26 mouse cellular contexts compared by ENCODE assay signal in genomic region chr16:45350767-45351166, GRCm38 (mm10). TPM values are rescaled to one million over a fixed set of nuclear protein-coding genes. Genes with fewer than 3 reads are reported as not detected.
DNase-seq lines count a peak whose midpoint lies in the region; ATAC-seq and TF ChIP-seq lines count a peak whose summit lies in the region.
"Had no signal": no experiment of that assay in that cellular context is flagged by ENCODE, and none has a peak within 500 bp of the region (broad histone marks: within the 10 kb centered on the region; RNA-seq: fewer than 3 reads in every experiment).

No protein-coding gene starts in this region.

- DNase-seq in gastrocnemius, adult 2 months = no peak
- DNase-seq in gastrocnemius, postnatal 25 days = no peak
- no peak for DNase-seq in lung, postnatal 4 days
- DNase-seq in CH12.LX (ENCODE audit: extremely low read depth) = no peak
- DNase-seq in brain, adult 2 months (ENCODE audit: low read depth, low spot score) = peak; percentile 48
- no peak for DNase-seq in embryo, embryonic 11 days
- no peak for DNase-seq in forebrain, embryonic 14.5 days (ENCODE audit: low spot score)
- DNase-seq: adrenal gland, adult 8-10 months; adrenal gland, postnatal 36 days; B cell, adult 2 months; cerebellum, adult 11-12 months; cerebellum, adult 8-10 months; cerebellum, postnatal 10 days; cerebellum, postnatal 36 days; forebrain, postnatal 0 days; gastrocnemius, postnatal 14 days; heart, adult 18-20 months; kidney, adult 11 months had no signal

- no peak overlapping the region for H3K4me3 ChIP-seq in gastrocnemius, adult 2 months
- H3K4me3 ChIP-seq in lung, embryonic 15.5 days = no peak overlapping the region
- no peak overlapping the region for H3K4me3 ChIP-seq in CH12.LX (replicated peaks in 1 of 3; ENCODE audit: low read depth in 2 of 3, low read length in 2 of 3, poor library complexity in 1 of 3)
- no peak overlapping the region for H3K4me3 ChIP-seq in forebrain, embryonic 14.5 days (ENCODE audit: low read depth, low read length)
- H3K4me3 ChIP-seq: forebrain, embryonic 10.5 days; forebrain, embryonic 13.5 days; hindbrain, embryonic 12.5 days; hindbrain, embryonic 15.5 days; intestine, embryonic 15.5 days had no signal

- H3K36me3 ChIP-seq in lung, embryonic 15.5 days = no peaks in the 10 kb centered on the region
- no peaks in the 10 kb centered on the region for H3K36me3 ChIP-seq in CH12.LX (replicated peaks in 1 of 2; ENCODE audit: control insufficient read depth in 1 of 2, insufficient read depth in 1 of 2, low read length in 1 of 2)
- no peaks in the 10 kb centered on the region for H3K36me3 ChIP-seq in forebrain, embryonic 14.5 days (ENCODE audit: control insufficient read depth, insufficient read depth, low read length)
- H3K36me3 ChIP-seq: forebrain, embryonic 10.5 days; hindbrain, embryonic 12.5 days; hindbrain, embryonic 15.5 days; intestine, embryonic 15.5 days had no signal

- dilution Hi-C loops in CH12.LX (cut with MboI; ENCODE audit: extremely low pct_ligation_motif_present, extremely low pct_unique_long_range_greater_than_20kb, low sequenced_read_pairs) = no loop called here

- no peak for TF ChIP-seq CTCF in gastrocnemius, adult 2 months (IDR thresholded peaks at IDR 0.05)
- TF ChIP-seq CTCF in CH12.LX (conservative IDR thresholded peaks at IDR 0.05 in 1 of 2, IDR thresholded peaks at IDR 0.05 in 1 of 2; ENCODE audit: low read depth in 2 of 2, low read length in 2 of 2) = no peak

- no peak for TF ChIP-seq POLR2A in CH12.LX (IDR thresholded peaks at IDR 0.05; ENCODE audit: low read depth, low read length)

- 50% methylated on average over 4 of the region's 4 CpGs for WGBS in lung, embryonic 15.5 days
- 50% methylated on average over 4 of the region's 4 CpGs for WGBS in forebrain, embryonic 14.5 days

- intact Hi-C loops in gastrocnemius, adult 2 months (cut with DNase I) = no loop called here

- in situ Hi-C loops in CH12.LX (cut with MboI; ENCODE audit: low pct_ligation_motif_present, low pct_unique_long_range_greater_than_20kb, low sequenced_read_pairs) = no loop called here

- H3K27me3 ChIP-seq in lung, embryonic 15.5 days = no peaks in the 10 kb centered on the region
- H3K27me3 ChIP-seq in CH12.LX (replicated peaks) = no peaks in the 10 kb centered on the region
- no peaks in the 10 kb centered on the region for H3K27me3 ChIP-seq in forebrain, embryonic 14.5 days (replicated peaks; ENCODE audit: control insufficient read depth, insufficient read depth, low read length)
- H3K27me3 ChIP-seq: forebrain, embryonic 13.5 days; hindbrain, embryonic 12.5 days; hindbrain, embryonic 15.5 days; intestine, embryonic 15.5 days had no signal

- TF ChIP-seq EP300 in CH12.LX (IDR thresholded peaks at IDR 0.05; ENCODE audit: low read length) = no peak

- no peak overlapping the region for H3K4me2 ChIP-seq in lung, embryonic 15.5 days
- H3K4me2 ChIP-seq in CH12.LX (ENCODE audit: insufficient read depth, low read depth, poor library complexity, severe bottlenecking) = peak overlapping the region; percentile 24; the same call in 1 of the 2 replicates
- no peak overlapping the region for H3K4me2 ChIP-seq in forebrain, embryonic 14.5 days (ENCODE audit: low read length)
- H3K4me2 ChIP-seq: forebrain, embryonic 13.5 days; heart, embryonic 11.5 days; hindbrain, embryonic 12.5 days; hindbrain, embryonic 15.5 days; intestine, embryonic 15.5 days had no signal

- no peaks in the 10 kb centered on the region for H3K9me3 ChIP-seq in lung, embryonic 15.5 days
- peaks cover 14% of the 10 kb centered on the region for H3K9me3 ChIP-seq in CH12.LX (replicated peaks; ENCODE audit: low read length)
- H3K9me3 ChIP-seq in forebrain, embryonic 14.5 days (replicated peaks; ENCODE audit: control insufficient read depth, low read length) = no peaks in the 10 kb centered on the region
- H3K9me3 ChIP-seq: forebrain, embryonic 10.5 days; forebrain, embryonic 13.5 days; hindbrain, embryonic 12.5 days; hindbrain, embryonic 15.5 days; intestine, embryonic 15.5 days had no signal

- TF ChIP-seq RAD21 in CH12.LX (IDR thresholded peaks at IDR 0.05; ENCODE audit: low read depth, low read length) = no peak

- H3K79me2 ChIP-seq in CH12.LX (replicated peaks; ENCODE audit: control insufficient read depth, extremely low read depth, insufficient read depth, poor library complexity, severe bottlenecking) = no peaks in the 10 kb centered on the region

- no peaks in the 10 kb centered on the region for H3K4me1 ChIP-seq in lung, embryonic 15.5 days
- H3K4me1 ChIP-seq in CH12.LX (ENCODE audit: control insufficient read depth in 1 of 2, insufficient read depth in 2 of 2) = peaks cover 10 to 41% of the 10 kb centered on the region in 2 experiments; a peak in 3 of 4 replicates
- no peaks in the 10 kb centered on the region for H3K4me1 ChIP-seq in forebrain, embryonic 14.5 days (ENCODE audit: control insufficient read depth, insufficient read depth, low read length)
- H3K4me1 ChIP-seq: forebrain, embryonic 13.5 days; hindbrain, embryonic 12.5 days; hindbrain, embryonic 15.5 days; intestine, embryonic 15.5 days had no signal

- H3K27ac ChIP-seq in gastrocnemius, adult 2 months = peak overlapping the region; percentile 74
- peak overlapping the region; percentile 33; the same call in 1 of the 2 replicates for H3K27ac ChIP-seq in lung, embryonic 15.5 days
- H3K27ac ChIP-seq in CH12.LX (ENCODE audit: insufficient read depth, low read depth) = peak overlapping the region; percentile 34; the same call in 1 of the 2 replicates
- no peak overlapping the region for H3K27ac ChIP-seq in forebrain, embryonic 14.5 days (ENCODE audit: low read depth, low read length)
- H3K27ac ChIP-seq: forebrain, embryonic 10.5 days; forebrain, embryonic 13.5 days; hindbrain, embryonic 12.5 days; hindbrain, embryonic 15.5 days; intestine, embryonic 15.5 days had no signal

- ATAC-seq in lung, embryonic 15.5 days (ENCODE audit: borderline replicate concordance, extremely low read depth, low FRiP score, low TSS enrichment) = no peak
- ATAC-seq in forebrain, embryonic 14.5 days = no peak
- ATAC-seq: activated CD4-positive, CD25-positive, alpha-beta regulatory T cell, adult 4 months; forebrain, embryonic 13.5 days; forebrain, postnatal 0 days; intestine, embryonic 15.5 days had no signal

- H3K9ac ChIP-seq in lung, embryonic 15.5 days = no peak overlapping the region
- no peak overlapping the region for H3K9ac ChIP-seq in CH12.LX (ENCODE audit: insufficient read depth, low read depth)
- H3K9ac ChIP-seq in forebrain, embryonic 14.5 days (ENCODE audit: low read length) = no peak overlapping the region
- H3K9ac ChIP-seq: forebrain, embryonic 13.5 days; forebrain, postnatal 0 days; hindbrain, embryonic 12.5 days; hindbrain, embryonic 15.5 days; intestine, embryonic 15.5 days had no signal

TF ChIP-seq in CH12.LX, 34 proteins besides CTCF, POLR2A, EP300 and RAD21:
- TF ChIP-seq MAX (IDR thresholded peaks at IDR 0.05; ENCODE audit: low read length) (no peak), RCOR1 (conservative IDR thresholded peaks at IDR 0.05; ENCODE audit: low read depth, low read length) (no peak), ZNF384 (IDR thresholded peaks at IDR 0.05; ENCODE audit: low read depth, low read length) (no peak), MYC (IDR thresholded peaks at IDR 0.05; ENCODE audit: low read depth, low read length) (no peak), TCF12 (IDR thresholded peaks at IDR 0.05; ENCODE audit: low read depth, low read length) (no peak), NRF1 (IDR thresholded peaks at IDR 0.05; ENCODE audit: low read depth, low read length) (no peak), IRF4 (IDR thresholded peaks at IDR 0.05; ENCODE audit: low read depth, low read length) (no peak)

RNA-seq across cellular contexts. Expression of gene Cd200, which starts 58.1 kb away (rescaled TPM):
- total RNA-seq in gastrocnemius, adult 2 months (2021) = 10 to 100 TPM; 10.4 to 20.1 TPM
- 10 to 100 TPM; 19.6 to 20.7 TPM for total RNA-seq in gastrocnemius, postnatal 25 days (2021)
- 68.5 and 73.7 TPM in 2 replicates for polyA plus RNA-seq in lung, embryonic 15.5 days (2015; fragmentation: Nextera tagmentation; extraction: Ambion mirVana)
- total RNA-seq in CH12.LX (2012; rRNA removed) = 63.0 and 77.5 TPM in 2 replicates
- 13.7 and 15.1 TPM in 2 replicates for total RNA-seq in CH12.LX (2014; rRNA removed)
- polyA plus RNA-seq in CH12.LX (2012; ENCODE audit: insufficient read length, low read depth) = 15.3 and 17.0 TPM in 2 replicates
- 209 and 237 TPM in 2 replicates for polyA plus RNA-seq in forebrain, embryonic 14.5 days (2014; fragmentation: Nextera tagmentation; extraction: Ambion mirVana)
